Mouse (Mus musculus) hindbrain, embryonic 14.5 days (tissue): ENCODE results near the gene Prr23a1. TPM values are rescaled to one million over a fixed set of nuclear protein-coding genes. Genes with fewer than 3 reads are reported as not detected.
"Not testable (repeated sequence)": the region's sequence is repeated elsewhere in the genome, so short reads cannot be mapped to it uniquely, and the experiment has no call there.

Source experiments
- ATAC-seq: fragments of 200-750 bp; cut with Nextera tagmentation; 2 replicates; pipeline ENCODE4 v1.8.0; 2017; ENCODE audit warnings: moderate number of reproducible peaks, mild to moderate bottlenecking, moderate TSS enrichment, moderate library complexity; ENCODE audit not compliant: low FRiP score
- DNase-seq: peaks from one replicate; pipeline ENCODE4 v3.0.0-alpha.2; 2015; ENCODE audit warnings: low spot score
- H3K27ac ChIP-seq: fragments of 300-500 bp; sonication (generic); 2 replicates; pipeline ENCODE4 v1.5.1; 2014; ENCODE audit warnings: mild to moderate bottlenecking, moderate library complexity
- H3K27me3 ChIP-seq: fragments of 300-500 bp; sonication (generic); 2 replicates; pipeline ENCODE4 v1.6.1; 2014; ENCODE audit warnings: mild to moderate bottlenecking, low read length, mixed read lengths; ENCODE audit not compliant: control insufficient read depth, insufficient read depth
- H3K36me3 ChIP-seq: fragments of 300-500 bp; sonication (generic); replicated peaks from 2 replicates; pipeline ENCODE4 v1.6.1; 2014; ENCODE audit not compliant: control insufficient read depth, insufficient read depth
- H3K4me1 ChIP-seq: fragments of 300-500 bp; sonication (generic); replicated peaks from 2 replicates; pipeline ENCODE4 v1.6.1; 2014; ENCODE audit warnings: antibody characterized with exemption, low read length, mixed read lengths; ENCODE audit not compliant: control insufficient read depth, insufficient read depth
- H3K4me2 ChIP-seq: fragments of 300-500 bp; sonication (generic); replicated peaks from 2 replicates; pipeline ENCODE4 v1.6.1; 2014; ENCODE audit warnings: mild to moderate bottlenecking, moderate library complexity
- H3K4me3 ChIP-seq: fragments of 300-500 bp; sonication (generic); replicated peaks from 2 replicates; pipeline ENCODE4 v1.5.1; 2014; ENCODE audit warnings: mild to moderate bottlenecking, low read length
- H3K9ac ChIP-seq: fragments of 300-500 bp; sonication (generic); 2 replicates; pipeline ENCODE4 v1.6.1; 2014
- H3K9me3 ChIP-seq: fragments of 300-500 bp; sonication (generic); 2 replicates; pipeline ENCODE4 v1.6.1; 2016; ENCODE audit warnings: low read length; ENCODE audit not compliant: control insufficient read depth
- WGBS: fragments of 180-500 bp; shearing (Covaris S2); extraction: QIAGEN DNeasy Blood & Tissue Kit; methylation state at CpG from one replicate; pipeline ENCODE4 v1.1.7; 2014; 5-methylcytosine and 5-hydroxymethylcytosine counted together
- polyA plus RNA-seq: library from polyadenylated mRNA; unstranded; fragments of >200 nt; fragmentation: Nextera tagmentation; extraction: Ambion mirVana; gene quantifications from 2 replicates; pipeline ENCODE4 v1.2.1, GENCODE M21; 2014

Prr23a1 gene
- polyA plus RNA-seq = 0.54 TPM in 1 of 2 replicates, not detected in the other

- H3K36me3 ChIP-seq = no peaks in the 10 kb centered on the region
- H3K27me3 ChIP-seq = no peaks in the 10 kb centered on the region
- H3K4me2 ChIP-seq = peak within 1 kb of the TSS; percentile 34
- H3K27ac ChIP-seq = no peak within 1 kb of the TSS
- ATAC-seq (no peak), DNase-seq (no peak)
- WGBS = 57% methylated on average over 22 of the region's 22 CpGs
- peak within 1 kb of the TSS; percentile 7; the same call in 1 of the 2 replicates for H3K4me3 ChIP-seq
- H3K9me3 ChIP-seq = no peaks in the 10 kb centered on the region
- H3K4me1 ChIP-seq = no peaks in the 10 kb centered on the region
- no peak within 1 kb of the TSS for H3K9ac ChIP-seq
These were observed at the start of gene Prr23a1 for GRCm38 (mm10) chr9:98842117-98842516. TSS of gene Prr23a1 (plus strand) at chr9:98842503.

- Histone ChIP-seq H3K4me2 (no peak overlapping the region), H3K36me3 (no peaks in the 10 kb centered on the region), H3K27me3 (no peaks in the 10 kb centered on the region), H3K4me1 (no peaks in the 10 kb centered on the region), H3K4me3 (no peak overlapping the region), H3K27ac (no peak overlapping the region), H3K9ac (no peak overlapping the region), H3K9me3 (no peaks in the 10 kb centered on the region)
- DNase-seq = no peak
- 89% methylated on average over 1 of the region's 1 CpGs for WGBS
- no peak for ATAC-seq
These were observed 43.3 kb upstream of the Prr23a1 start for GRCm38 (mm10) chr9:98799021-98799420.

GRCm38 (mm10) chr9:98803971-98804370, 38.3 kb upstream of the Prr23a1 start:
- WGBS = 52% methylated on average over 12 of the region's 12 CpGs
- H3K9ac ChIP-seq = no peak overlapping the region

GRCm38 (mm10) chr9:98805511-98805910, 36.8 kb upstream of the Prr23a1 start:
- no peak for ATAC-seq
- Histone ChIP-seq H3K4me1 (no peaks in the 10 kb centered on the region), H3K9me3 (no peaks in the 10 kb centered on the region), H3K9ac (no peak overlapping the region), H3K4me3 (no peak overlapping the region), H3K27ac (no peak overlapping the region), H3K27me3 (no peaks in the 10 kb centered on the region), H3K4me2 (no peak overlapping the region), H3K36me3 (no peaks in the 10 kb centered on the region)
- DNase-seq = no peak
- 77% methylated on average over 15 of the region's 15 CpGs for WGBS

More at GRCm38 (mm10) chr9:98803971-98804370, 38.3 kb upstream of the Prr23a1 start:
- Histone ChIP-seq H3K9me3 (no peaks in the 10 kb centered on the region), H3K4me1 (no peaks in the 10 kb centered on the region), H3K27ac (no peak overlapping the region), H3K27me3 (no peaks in the 10 kb centered on the region), H3K4me3 (no peak overlapping the region), H3K4me2 (no peak overlapping the region), H3K36me3 (no peaks in the 10 kb centered on the region)
- DNase-seq (no peak), ATAC-seq (no peak)

- H3K27ac ChIP-seq = no peak overlapping the region
- 87% methylated on average over 3 of the region's 3 CpGs for WGBS
- H3K9me3 ChIP-seq = no peaks in the 10 kb centered on the region
- H3K36me3 ChIP-seq = no peaks in the 10 kb centered on the region
- ATAC-seq (no peak), DNase-seq (no peak)
- H3K4me3 ChIP-seq = no peak overlapping the region
- no peak overlapping the region for H3K9ac ChIP-seq
- H3K4me1 ChIP-seq = no peaks in the 10 kb centered on the region
- no peak overlapping the region for H3K4me2 ChIP-seq
- no peaks in the 10 kb centered on the region for H3K27me3 ChIP-seq
These were observed 36.4 kb upstream of the Prr23a1 start for GRCm38 (mm10) chr9:98805934-98806333.

- no peaks in the 10 kb centered on the region for H3K4me1 ChIP-seq
- H3K4me3 ChIP-seq = no peak overlapping the region
- ATAC-seq = no peak
These were observed 34.7 kb upstream of the Prr23a1 start for GRCm38 (mm10) chr9:98807631-98808030.

GRCm38 (mm10) chr9:98809526-98809925, 32.8 kb upstream of the Prr23a1 start:
- not testable (repeated sequence) for H3K36me3 ChIP-seq, H3K4me1 ChIP-seq
- WGBS = 60% methylated on average over 2 of the region's 2 CpGs

More at GRCm38 (mm10) chr9:98807631-98808030, 34.7 kb upstream of the Prr23a1 start:
- Histone ChIP-seq H3K9me3 (no peaks in the 10 kb centered on the region), H3K36me3 (no peaks in the 10 kb centered on the region), H3K4me2 (no peak overlapping the region), H3K27me3 (no peaks in the 10 kb centered on the region), H3K27ac (no peak overlapping the region), H3K9ac (no peak overlapping the region)
- DNase-seq = no peak
- 90% methylated on average over 8 of the region's 8 CpGs for WGBS

GRCm38 (mm10) chr9:98816066-98816465, 26.2 kb upstream of the Prr23a1 start:
- no peak for ATAC-seq
- Histone ChIP-seq H3K4me1 (no peaks in the 10 kb centered on the region), H3K27ac (no peak overlapping the region), H3K4me2 (no peak overlapping the region), H3K9me3 (no peaks in the 10 kb centered on the region), H3K9ac (no peak overlapping the region), H3K4me3 (no peak overlapping the region), H3K36me3 (no peaks in the 10 kb centered on the region), H3K27me3 (no peaks in the 10 kb centered on the region)
- no peak for DNase-seq
- 76% methylated on average over 3 of the region's 3 CpGs for WGBS

More at GRCm38 (mm10) chr9:98809526-98809925, 32.8 kb upstream of the Prr23a1 start:
- H3K27me3 ChIP-seq, H3K9me3 ChIP-seq, H3K9ac ChIP-seq, H3K4me2 ChIP-seq, H3K27ac ChIP-seq, H3K4me3 ChIP-seq, ATAC-seq: not testable (repeated sequence)
- peak; percentile 76 for DNase-seq

GRCm38 (mm10) chr9:98817592-98817991, 24.7 kb upstream of the Prr23a1 start:
- Histone ChIP-seq H3K27me3 (no peaks in the 10 kb centered on the region), H3K9ac (no peak overlapping the region), H3K27ac (no peak overlapping the region), H3K4me1 (no peaks in the 10 kb centered on the region), H3K4me3 (no peak overlapping the region), H3K9me3 (no peaks in the 10 kb centered on the region), H3K36me3 (no peaks in the 10 kb centered on the region), H3K4me2 (no peak overlapping the region)
- DNase-seq (no peak), ATAC-seq (no peak)
- WGBS = 87% methylated on average over 7 of the region's 7 CpGs

GRCm38 (mm10) chr9:98818971-98819370, 23.3 kb upstream of the Prr23a1 start:
- no peak overlapping the region for H3K4me3 ChIP-seq
- peaks cover 5% of the 10 kb centered on the region; the same call in 1 of the 2 replicates for H3K9me3 ChIP-seq
- ATAC-seq = no peak
- no peak overlapping the region for H3K4me2 ChIP-seq
- 86% methylated on average over 5 of the region's 5 CpGs for WGBS
- no peaks in the 10 kb centered on the region for H3K4me1 ChIP-seq
- no peaks in the 10 kb centered on the region for H3K27me3 ChIP-seq
- DNase-seq = no peak
- no peak overlapping the region for H3K9ac ChIP-seq
- no peaks in the 10 kb centered on the region for H3K36me3 ChIP-seq
- no peak overlapping the region for H3K27ac ChIP-seq
